15 mouse cellular contexts compared by ENCODE assay signal in the genomic region with DNA sequence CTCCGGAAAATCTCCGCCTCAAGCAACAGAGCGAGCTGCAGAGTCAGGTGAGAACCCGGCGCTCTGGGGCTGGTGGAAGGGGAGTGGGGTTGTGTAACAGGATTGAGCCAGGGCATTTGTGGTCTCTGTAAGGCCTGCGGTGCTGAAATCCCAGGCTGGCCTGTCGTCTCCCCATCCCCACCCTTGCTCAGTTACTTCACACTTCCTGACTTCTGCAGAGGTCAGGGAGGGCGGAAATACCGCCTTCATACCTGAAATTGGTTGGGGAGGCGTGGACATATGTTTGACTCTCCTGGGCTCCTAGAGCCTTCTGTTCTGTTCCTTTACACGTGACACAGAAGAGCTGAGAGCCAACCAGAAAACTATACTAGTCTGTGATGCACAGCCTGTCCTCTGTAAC. TPM values are rescaled to one million over a fixed set of nuclear protein-coding genes. Genes with fewer than 3 reads are reported as not detected.
DNase-seq lines count a peak whose midpoint lies in the region; ATAC-seq and TF ChIP-seq lines count a peak whose summit lies in the region.
"Had no signal": no experiment of that assay in that cellular context is flagged by ENCODE, and none has a peak within 500 bp of the region (broad histone marks: within the 10 kb centered on the region; RNA-seq: fewer than 3 reads in every experiment).

No protein-coding gene starts in this region.

- H3K9me3 ChIP-seq in kidney, embryonic 15.5 days (replicated peaks) = no peaks in the 10 kb centered on the region
- H3K9me3 ChIP-seq in embryonic facial prominence, embryonic 10.5 days = no peaks in the 10 kb centered on the region
- no peaks in the 10 kb centered on the region for H3K9me3 ChIP-seq in hindbrain, postnatal 0 days (ENCODE audit: low read length)
- H3K9me3 ChIP-seq in midbrain, postnatal 0 days (ENCODE audit: low read length) = no peaks in the 10 kb centered on the region

- ATAC-seq in kidney, embryonic 15.5 days (replicated peaks; ENCODE audit: low FRiP score) = no peak
- no peak for ATAC-seq in hindbrain, postnatal 0 days
- ATAC-seq in midbrain, postnatal 0 days (ENCODE audit: low FRiP score) = no peak
- no peak for ATAC-seq in erythroblast, adult 5-6 weeks (replicated peaks; ENCODE audit: low FRiP score, poor library complexity, severe bottlenecking)
- ATAC-seq: forebrain, postnatal 0 days had no signal

- 80% methylated on average over 11 of the region's 11 CpGs for WGBS in kidney, embryonic 15.5 days
- WGBS in embryonic facial prominence, embryonic 10.5 days = 64% methylated on average over 11 of the region's 11 CpGs
- 77% methylated on average over 11 of the region's 11 CpGs for whole genome bisulfite sequencing in hindbrain, postnatal 0 days
- 63% methylated on average over 11 of the region's 11 CpGs for WGBS in midbrain, postnatal 0 days

- no peak for DNase-seq in kidney, adult 11 months
- no peak for DNase-seq in embryonic facial prominence, embryonic 10.5 days (ENCODE audit: low spot score)
- no peak for DNase-seq in hindbrain, postnatal 0 days (ENCODE audit: low spot score)
- DNase-seq in midbrain, postnatal 0 days (ENCODE audit: low spot score) = no peak
- no peak for DNase-seq in thymus, postnatal 25 days
- DNase-seq: adrenal gland, postnatal 36 days; forebrain, postnatal 0 days; kidney, postnatal 4 days; right cerebral cortex, adult 18-20 months; thymus, postnatal 14 days had no signal

- no peak for TF ChIP-seq CTCF in hindbrain, postnatal 0 days (IDR thresholded peaks at IDR 0.05; ENCODE audit: low read depth)
- TF ChIP-seq CTCF in midbrain, postnatal 0 days (IDR thresholded peaks at IDR 0.05) = no peak

- H3K27me3 ChIP-seq in kidney, embryonic 15.5 days = no peaks in the 10 kb centered on the region
- no peaks in the 10 kb centered on the region for H3K27me3 ChIP-seq in embryonic facial prominence, embryonic 10.5 days (replicated peaks; ENCODE audit: low read depth, poor library complexity, severe bottlenecking)
- H3K27me3 ChIP-seq in hindbrain, postnatal 0 days (ENCODE audit: insufficient read depth, low read length) = no peaks in the 10 kb centered on the region
- no peaks in the 10 kb centered on the region for H3K27me3 ChIP-seq in midbrain, postnatal 0 days (ENCODE audit: insufficient read depth, low read length)

- peaks cover 65% of the 10 kb centered on the region for H3K36me3 ChIP-seq in kidney, embryonic 15.5 days
- H3K36me3 ChIP-seq in embryonic facial prominence, embryonic 10.5 days (replicated peaks) = peaks cover 67% of the 10 kb centered on the region
- H3K36me3 ChIP-seq in hindbrain, postnatal 0 days (ENCODE audit: insufficient read depth, low read length) = peaks cover 14% of the 10 kb centered on the region; the same call in 1 of the 2 replicates
- H3K36me3 ChIP-seq in midbrain, postnatal 0 days (ENCODE audit: insufficient read depth, low read length) = peaks cover 43% of the 10 kb centered on the region

- H3K4me1 ChIP-seq in kidney, embryonic 15.5 days = peaks cover 83% of the 10 kb centered on the region
- H3K4me1 ChIP-seq in embryonic facial prominence, embryonic 10.5 days = peaks cover 97% of the 10 kb centered on the region
- H3K4me1 ChIP-seq in hindbrain, postnatal 0 days (ENCODE audit: insufficient read depth, low read length) = peaks cover 35% of the 10 kb centered on the region
- peaks cover 31% of the 10 kb centered on the region for H3K4me1 ChIP-seq in midbrain, postnatal 0 days (ENCODE audit: insufficient read depth, low read length)

- no peak overlapping the region for H3K4me3 ChIP-seq in kidney, embryonic 15.5 days (replicated peaks)
- H3K4me3 ChIP-seq in embryonic facial prominence, embryonic 10.5 days = peak overlapping the region; percentile 28; the same call in 1 of the 2 replicates
- no peak overlapping the region for H3K4me3 ChIP-seq in hindbrain, postnatal 0 days (ENCODE audit: low read length)
- H3K4me3 ChIP-seq in midbrain, postnatal 0 days (ENCODE audit: low read depth, low read length) = no peak overlapping the region

- H3K4me2 ChIP-seq in kidney, embryonic 15.5 days = no peak overlapping the region
- no peak overlapping the region for H3K4me2 ChIP-seq in hindbrain, postnatal 0 days (ENCODE audit: low read depth, low read length)
- no peak overlapping the region for H3K4me2 ChIP-seq in midbrain, postnatal 0 days (ENCODE audit: low read depth, low read length, poor library complexity, severe bottlenecking)

- peak overlapping the region; percentile 79; the same call in 1 of the 2 replicates for H3K27ac ChIP-seq in kidney, embryonic 15.5 days
- H3K27ac ChIP-seq in embryonic facial prominence, embryonic 10.5 days (replicated peaks) = peak overlapping the region; percentile 93
- H3K27ac ChIP-seq in hindbrain, postnatal 0 days = 0 out of 2 replicates have a peak overlapping the region, but pooled peaks have one; percentile 33
- 0 out of 2 replicates have a peak overlapping the region, but pooled peaks have one; percentile 21 for H3K27ac ChIP-seq in midbrain, postnatal 0 days (ENCODE audit: low read depth, low read length)

- no peak overlapping the region for H3K9ac ChIP-seq in kidney, embryonic 15.5 days
- H3K9ac ChIP-seq in hindbrain, postnatal 0 days (replicated peaks; ENCODE audit: low read length) = no peak overlapping the region
- no peak overlapping the region for H3K9ac ChIP-seq in midbrain, postnatal 0 days (replicated peaks; ENCODE audit: low read length, poor library complexity, severe bottlenecking)
- H3K9ac ChIP-seq: forebrain, postnatal 0 days had no signal

RNA-seq across cellular contexts. Expression of gene Lasp1, which starts 16.9 kb away (rescaled TPM):
- polyA plus RNA-seq in kidney, embryonic 15.5 days (2015; fragmentation: Nextera tagmentation; extraction: Ambion mirVana) = 104 and 108 TPM in 2 replicates
- 90.5 and 98.7 TPM in 2 replicates for polyA plus RNA-seq in embryonic facial prominence, embryonic 10.5 days (2016; fragmentation: Nextera tagmentation; extraction: Ambion mirVana)
- total RNA-seq in hindbrain, postnatal 0 days (2014; rRNA removed) = 177 and 187 TPM in 2 replicates
- 121 and 137 TPM in 2 replicates for polyA plus RNA-seq in hindbrain, postnatal 0 days (2015; fragmentation: Nextera tagmentation; extraction: Ambion mirVana)
- total RNA-seq in midbrain, postnatal 0 days (2014; rRNA removed) = 206 and 216 TPM in 2 replicates
- polyA plus RNA-seq in midbrain, postnatal 0 days (2015; fragmentation: Nextera tagmentation; extraction: Ambion mirVana) = 174 and 179 TPM in 2 replicates
- total RNA-seq in erythroblast, adult 5-6 weeks (2015; ENCODE audit: low replicate concordance) = 31.8 and 54.8 TPM in 2 replicates
- total RNA-seq in erythroblast, adult 5-6 weeks (2017; ENCODE audit: low replicate concordance) = 28.4 and 129 TPM in 2 replicates

RNA-seq across cellular contexts. Expression of gene B230217C12Rik, which starts 24.8 kb away (rescaled TPM):
- polyA plus RNA-seq in kidney, embryonic 15.5 days (2015; fragmentation: Nextera tagmentation; extraction: Ambion mirVana) = 7.4 and 7.5 TPM in 2 replicates
- polyA plus RNA-seq in embryonic facial prominence, embryonic 10.5 days (2016; fragmentation: Nextera tagmentation; extraction: Ambion mirVana) = 14.0 and 16.0 TPM in 2 replicates
- total RNA-seq in hindbrain, postnatal 0 days (2014; rRNA removed) = 29.4 and 30.0 TPM in 2 replicates
- 31.6 and 32.3 TPM in 2 replicates for polyA plus RNA-seq in hindbrain, postnatal 0 days (2015; fragmentation: Nextera tagmentation; extraction: Ambion mirVana)
- 37.7 and 43.6 TPM in 2 replicates for total RNA-seq in midbrain, postnatal 0 days (2014; rRNA removed)
- polyA plus RNA-seq in midbrain, postnatal 0 days (2015; fragmentation: Nextera tagmentation; extraction: Ambion mirVana) = 38.2 and 41.8 TPM in 2 replicates
- total RNA-seq in erythroblast, adult 5-6 weeks (2015; ENCODE audit: low replicate concordance) = 2.1 TPM in 1 of 2 replicates, not detected in the other
- total RNA-seq in erythroblast, adult 5-6 weeks (2017; ENCODE audit: low replicate concordance) = not detected in 2 replicates
- total RNA-seq: MEL had no signal

RNA-seq across cellular contexts. Expression of gene Rpl23, which starts 33.5 kb away (rescaled TPM):
- polyA plus RNA-seq in kidney, embryonic 15.5 days (2015; fragmentation: Nextera tagmentation; extraction: Ambion mirVana) = 565 and 652 TPM in 2 replicates
- polyA plus RNA-seq in embryonic facial prominence, embryonic 10.5 days (2016; fragmentation: Nextera tagmentation; extraction: Ambion mirVana) = 481 and 487 TPM in 2 replicates
- total RNA-seq in hindbrain, postnatal 0 days (2014; rRNA removed) = 124 and 141 TPM in 2 replicates
- 351 and 362 TPM in 2 replicates for polyA plus RNA-seq in hindbrain, postnatal 0 days (2015; fragmentation: Nextera tagmentation; extraction: Ambion mirVana)
- 177 and 224 TPM in 2 replicates for total RNA-seq in midbrain, postnatal 0 days (2014; rRNA removed)
- 308 and 329 TPM in 2 replicates for polyA plus RNA-seq in midbrain, postnatal 0 days (2015; fragmentation: Nextera tagmentation; extraction: Ambion mirVana)
- total RNA-seq in erythroblast, adult 5-6 weeks (2015; ENCODE audit: low replicate concordance) = 241 and 306 TPM in 2 replicates
- total RNA-seq in erythroblast, adult 5-6 weeks (2017; ENCODE audit: low replicate concordance) = 280 and 382 TPM in 2 replicates

RNA-seq across cellular contexts. Expression of gene 1700001P01Rik, which starts 40.0 kb away (rescaled TPM):
- polyA plus RNA-seq in kidney, embryonic 15.5 days (2015; fragmentation: Nextera tagmentation; extraction: Ambion mirVana) = 0.62 and 0.67 TPM in 2 replicates
- polyA plus RNA-seq in embryonic facial prominence, embryonic 10.5 days (2016; fragmentation: Nextera tagmentation; extraction: Ambion mirVana) = 0.85 and 1.1 TPM in 2 replicates
- total RNA-seq in hindbrain, postnatal 0 days (2014; rRNA removed) = not detected in 2 replicates
- not detected in 2 replicates for polyA plus RNA-seq in hindbrain, postnatal 0 days (2015; fragmentation: Nextera tagmentation; extraction: Ambion mirVana)
- total RNA-seq in midbrain, postnatal 0 days (2014; rRNA removed) = not detected in 2 replicates
- polyA plus RNA-seq in midbrain, postnatal 0 days (2015; fragmentation: Nextera tagmentation; extraction: Ambion mirVana) = 0.29 TPM in 1 of 2 replicates, not detected in the other
- not detected in 2 replicates for total RNA-seq in erythroblast, adult 5-6 weeks (2015; ENCODE audit: low replicate concordance)
- total RNA-seq in erythroblast, adult 5-6 weeks (2017; ENCODE audit: low replicate concordance) = not detected in 2 replicates
- total RNA-seq: adrenal gland, postnatal 36 days; forebrain, postnatal 0 days had no signal
- polyA plus RNA-seq: heart, embryonic 14.5 days; limb, embryonic 11.5 days had no signal

RNA-seq across cellular contexts. Expression of gene Cwc25, which starts 49.4 kb away (rescaled TPM):
- polyA plus RNA-seq in kidney, embryonic 15.5 days (2015; fragmentation: Nextera tagmentation; extraction: Ambion mirVana) = 19.2 and 19.5 TPM in 2 replicates
- polyA plus RNA-seq in embryonic facial prominence, embryonic 10.5 days (2016; fragmentation: Nextera tagmentation; extraction: Ambion mirVana) = 22.0 and 24.2 TPM in 2 replicates
- 13.3 and 14.2 TPM in 2 replicates for total RNA-seq in hindbrain, postnatal 0 days (2014; rRNA removed)
- 11.9 and 12.9 TPM in 2 replicates for polyA plus RNA-seq in hindbrain, postnatal 0 days (2015; fragmentation: Nextera tagmentation; extraction: Ambion mirVana)
- total RNA-seq in midbrain, postnatal 0 days (2014; rRNA removed) = 11.8 and 16.0 TPM in 2 replicates
- 12.0 TPM in 2 replicates for polyA plus RNA-seq in midbrain, postnatal 0 days (2015; fragmentation: Nextera tagmentation; extraction: Ambion mirVana)
- total RNA-seq in erythroblast, adult 5-6 weeks (2015; ENCODE audit: low replicate concordance) = 7.1 and 15.4 TPM in 2 replicates
- 8.9 and 12.3 TPM in 2 replicates for total RNA-seq in erythroblast, adult 5-6 weeks (2017; ENCODE audit: low replicate concordance)

Comparison
In these comparisons a context has a peak if more than half of its experiments do, and no peak if none do; other contexts are left out.
1. H3K27ac ChIP-seq: peak in every context shown above with its lines; median percentile 93 in embryonic facial prominence, embryonic 10.5 days; 79 in kidney, embryonic 15.5 days; 33 in hindbrain, postnatal 0 days; 21 in midbrain, postnatal 0 days.